Mouse (Mus musculus) intestine, embryonic 14.5 days (tissue): ENCODE results near the gene Itga11. TPM values are rescaled to one million over a fixed set of nuclear protein-coding genes. Genes with fewer than 3 reads are reported as not detected.

Source experiments
- ATAC-seq: fragments of 200-750 bp; cut with Nextera tagmentation; replicated peaks from 2 replicates; pipeline ENCODE4 v1.8.0; 2017; ENCODE audit warnings: low read depth, moderate number of reproducible peaks, moderate TSS enrichment, moderate library complexity; ENCODE audit not compliant: low FRiP score, low TSS enrichment
- DNase-seq: peaks from one replicate; pipeline ENCODE4 v3.0.0-alpha.2; 2018; ENCODE audit warnings: low spot score
- H3K27ac ChIP-seq: fragments of 300-500 bp; sonication (generic); 2 replicates; pipeline ENCODE4 v1.5.1; 2014; ENCODE audit warnings: low read depth, mild to moderate bottlenecking, control low read depth
- H3K27me3 ChIP-seq: fragments of 300-500 bp; sonication (generic); replicated peaks from 2 replicates; pipeline ENCODE4 v1.6.1; 2014; ENCODE audit warnings: low read length, control low read depth; ENCODE audit not compliant: control insufficient read depth, insufficient read depth
- H3K36me3 ChIP-seq: fragments of 300-500 bp; sonication (generic); 2 replicates; pipeline ENCODE4 v1.6.1; 2014; ENCODE audit warnings: low read length, control low read depth; ENCODE audit not compliant: control insufficient read depth, insufficient read depth
- H3K4me1 ChIP-seq: fragments of 300-500 bp; sonication (generic); replicated peaks from 2 replicates; pipeline ENCODE4 v1.6.1; 2014; ENCODE audit warnings: low read length, control low read depth, mixed read lengths; ENCODE audit not compliant: control insufficient read depth, insufficient read depth
- H3K4me2 ChIP-seq: fragments of 300-500 bp; sonication (generic); 2 replicates; pipeline ENCODE4 v1.6.1; 2014; ENCODE audit warnings: low read length
- H3K4me3 ChIP-seq: fragments of 300-500 bp; sonication (generic); 2 replicates; pipeline ENCODE4 v1.5.1; 2014; ENCODE audit warnings: low read depth, low read length, control low read depth, mixed read lengths
- H3K9ac ChIP-seq: fragments of 300-500 bp; sonication (generic); 2 replicates; pipeline ENCODE4 v1.6.1; 2014; ENCODE audit warnings: mild to moderate bottlenecking, low read length
- H3K9me3 ChIP-seq: fragments of 300-500 bp; sonication (generic); 2 replicates; pipeline ENCODE4 v1.6.1; 2016; ENCODE audit warnings: low read length, control low read depth; ENCODE audit not compliant: control insufficient read depth
- WGBS: fragments of 180-500 bp; shearing (Covaris S2); extraction: QIAGEN DNeasy Blood & Tissue Kit; methylation state at CpG from one replicate; pipeline ENCODE4 v1.1.7; 2014; 5-methylcytosine and 5-hydroxymethylcytosine counted together
- polyA plus RNA-seq: library from polyadenylated mRNA; unstranded; fragments of >200 nt; fragmentation: Nextera tagmentation; extraction: Ambion mirVana; gene quantifications from 2 replicates; pipeline ENCODE4 v1.2.1, GENCODE M21; 2014

Gene Itga11
- polyA plus RNA-seq, 1 experiment from 2014 or later, result 4.8 TPM

- WGBS, result 82% methylated on average over 4 of the region's 4 CpGs
Measured at GRCm38 (mm10) chr9:62696799-62697198, 19.2 kb downstream of the Itga11 start.

GRCm38 (mm10) chr9:62707267-62707666 is 29.6 kb downstream of the Itga11 start:
- no peaks in the 10 kb centered on the region for H3K27me3 ChIP-seq
- peaks cover 12% of the 10 kb centered on the region for H3K4me1 ChIP-seq
- WGBS, result 89% methylated on average over 4 of the region's 4 CpGs
- no peaks in the 10 kb centered on the region for H3K9me3 ChIP-seq
- no peak overlapping the region for H3K9ac ChIP-seq
- H3K4me2 ChIP-seq, result no peak overlapping the region
- no peak overlapping the region for H3K27ac ChIP-seq
- no peaks in the 10 kb centered on the region for H3K36me3 ChIP-seq
- no peak for ATAC-seq
- no peak overlapping the region for H3K4me3 ChIP-seq
- no peak for DNase-seq

More at GRCm38 (mm10) chr9:62696799-62697198, 19.2 kb downstream of the Itga11 start:
- DNase-seq (no peak), ATAC-seq (no peak)
- Histone ChIP-seq H3K27ac (no peak overlapping the region), H3K4me3 (no peak overlapping the region), H3K9ac (no peak overlapping the region), H3K4me2 (no peak overlapping the region), H3K27me3 (no peaks in the 10 kb centered on the region), H3K4me1 (no peaks in the 10 kb centered on the region), H3K9me3 (no peaks in the 10 kb centered on the region), H3K36me3 (no peaks in the 10 kb centered on the region)

GRCm38 (mm10) chr9:62707870-62708269 is 30.2 kb downstream of the Itga11 start:
- Histone ChIP-seq H3K4me1 (peaks cover 12% of the 10 kb centered on the region), H3K27ac (no peak overlapping the region), H3K9me3 (no peaks in the 10 kb centered on the region), H3K4me3 (no peak overlapping the region), H3K27me3 (no peaks in the 10 kb centered on the region), H3K4me2 (no peak overlapping the region), H3K9ac (no peak overlapping the region), H3K36me3 (no peaks in the 10 kb centered on the region)
- WGBS, result 25% methylated on average over 6 of the region's 6 CpGs
- DNase-seq (no peak), ATAC-seq (no peak)

- 84% methylated on average over 5 of the region's 5 CpGs for WGBS
- Histone ChIP-seq H3K9me3 (no peaks in the 10 kb centered on the region; the same call in 1 of the 2 replicates), H3K4me2 (no peak overlapping the region), H3K9ac (no peak overlapping the region), H3K4me1 (peaks cover 12% of the 10 kb centered on the region), H3K4me3 (no peak overlapping the region), H3K36me3 (no peaks in the 10 kb centered on the region), H3K27ac (no peak overlapping the region), H3K27me3 (no peaks in the 10 kb centered on the region)
- DNase-seq (no peak), ATAC-seq (no peak)
Measured at GRCm38 (mm10) chr9:62709983-62710382, 32.4 kb downstream of the Itga11 start.

- no peak for DNase-seq
- Histone ChIP-seq H3K4me1 (peaks cover 12% of the 10 kb centered on the region), H3K9me3 (no peaks in the 10 kb centered on the region; the same call in 1 of the 2 replicates), H3K9ac (no peak overlapping the region), H3K36me3 (no peaks in the 10 kb centered on the region), H3K27ac (no peak overlapping the region), H3K27me3 (no peaks in the 10 kb centered on the region), H3K4me3 (no peak overlapping the region), H3K4me2 (no peak overlapping the region)
- 75% methylated on average over 6 of the region's 6 CpGs for WGBS
- no peak for ATAC-seq
Measured at GRCm38 (mm10) chr9:62712374-62712773, 34.7 kb downstream of the Itga11 start.

GRCm38 (mm10) chr9:62713040-62713439 is 35.4 kb downstream of the Itga11 start:
- Histone ChIP-seq H3K36me3 (no peaks in the 10 kb centered on the region), H3K9me3 (no peaks in the 10 kb centered on the region; the same call in 1 of the 2 replicates), H3K27ac (no peak overlapping the region), H3K27me3 (no peaks in the 10 kb centered on the region), H3K4me3 (no peak overlapping the region), H3K9ac (no peak overlapping the region), H3K4me1 (peaks cover 7% of the 10 kb centered on the region), H3K4me2 (no peak overlapping the region)
- 69% methylated on average over 8 of the region's 8 CpGs for WGBS
- no peak for DNase-seq
- no peak for ATAC-seq

DNA sequence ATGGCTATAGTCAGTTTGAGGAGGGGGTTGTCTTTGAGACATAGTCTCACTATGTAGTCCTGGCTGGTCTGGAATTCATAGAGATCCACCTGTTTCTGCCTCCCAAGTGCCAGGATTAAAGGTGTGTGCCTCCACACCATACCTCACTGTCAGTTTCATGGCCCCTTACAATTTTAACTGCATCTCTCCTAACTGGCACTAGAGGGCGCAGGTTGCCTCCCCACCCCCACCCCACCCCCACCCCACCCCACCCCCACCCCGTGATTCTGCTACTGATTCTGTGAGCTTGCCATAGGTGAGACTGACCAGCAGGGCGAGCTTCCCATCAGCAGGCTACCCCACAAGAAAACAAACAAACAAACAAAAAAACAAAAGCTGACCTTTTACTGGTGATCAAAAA is 36.7 kb downstream of the Itga11 start:
- Histone ChIP-seq H3K27me3 (no peaks in the 10 kb centered on the region), H3K4me1 (no peaks in the 10 kb centered on the region)

DNA sequence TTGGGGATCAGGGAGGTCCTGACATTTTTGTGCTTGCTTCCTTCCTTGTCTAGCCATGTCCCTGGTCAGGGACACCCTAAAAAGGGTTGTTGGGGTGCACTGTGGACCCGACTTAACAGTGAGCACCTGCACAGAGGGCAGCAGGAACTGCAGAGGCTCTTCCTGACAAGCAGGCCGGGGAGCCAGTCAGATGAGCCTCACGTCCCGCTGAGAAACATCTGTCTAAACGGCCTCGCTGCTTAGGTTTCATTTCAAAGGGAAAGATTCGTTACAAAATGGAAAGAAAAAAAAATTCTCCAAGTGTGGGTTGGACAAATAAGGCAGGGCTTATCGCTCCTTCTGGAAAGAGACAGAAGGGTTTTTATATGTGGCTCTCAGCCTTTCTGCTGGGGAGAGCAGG is 40.4 kb downstream of the Itga11 start:
- H3K27me3 ChIP-seq, result no peaks in the 10 kb centered on the region
- no peak overlapping the region for H3K4me3 ChIP-seq
- H3K27ac ChIP-seq, result no peak overlapping the region
- no peaks in the 10 kb centered on the region for H3K36me3 ChIP-seq
- H3K9me3 ChIP-seq, result no peaks in the 10 kb centered on the region; the same call in 1 of the 2 replicates
- H3K9ac ChIP-seq, result no peak overlapping the region
- 48% methylated on average over 8 of the region's 8 CpGs for whole genome bisulfite sequencing
- ATAC-seq (no peak), DNase-seq (no peak)
- no peaks in the 10 kb centered on the region for H3K4me1 ChIP-seq
- no peak overlapping the region for H3K4me2 ChIP-seq

More for the DNA sequence above, 36.7 kb downstream of the Itga11 start:
- WGBS, result 52% methylated on average over 3 of the region's 3 CpGs
- H3K4me2 ChIP-seq, result no peak overlapping the region
- H3K36me3 ChIP-seq, result no peaks in the 10 kb centered on the region
- H3K9me3 ChIP-seq, result no peaks in the 10 kb centered on the region; the same call in 1 of the 2 replicates
- DNase-seq (no peak), ATAC-seq (no peak)
- H3K9ac ChIP-seq, result no peak overlapping the region
- no peak overlapping the region for H3K4me3 ChIP-seq
- H3K27ac ChIP-seq, result no peak overlapping the region

- no peaks in the 10 kb centered on the region for H3K9me3 ChIP-seq
- H3K36me3 ChIP-seq, result no peaks in the 10 kb centered on the region
- no peak overlapping the region for H3K4me2 ChIP-seq
- H3K4me1 ChIP-seq, result no peaks in the 10 kb centered on the region
- no peak overlapping the region for H3K4me3 ChIP-seq
- ATAC-seq (no peak), DNase-seq (no peak)
- 97% methylated on average over 2 of the region's 2 CpGs for WGBS
- no peak overlapping the region for H3K9ac ChIP-seq
- no peak overlapping the region for H3K27ac ChIP-seq
- no peaks in the 10 kb centered on the region for H3K27me3 ChIP-seq
Measured at GRCm38 (mm10) chr9:62721791-62722190, 44.2 kb downstream of the Itga11 start.
